Mouse (Mus musculus) 3T3-L1 (cell line): Measurements from ENCODE around the gene Coro2b.
A peak's percentile ranks its signal among the peaks of the same experiment; 100 is the strongest.

Source experiments
- DNase-seq: peaks from one replicate; pipeline ENCODE4 v3.0.0-alpha.2; 2015; ENCODE audit warnings: low read depth, low spot score

The Coro2b gene

DNA sequence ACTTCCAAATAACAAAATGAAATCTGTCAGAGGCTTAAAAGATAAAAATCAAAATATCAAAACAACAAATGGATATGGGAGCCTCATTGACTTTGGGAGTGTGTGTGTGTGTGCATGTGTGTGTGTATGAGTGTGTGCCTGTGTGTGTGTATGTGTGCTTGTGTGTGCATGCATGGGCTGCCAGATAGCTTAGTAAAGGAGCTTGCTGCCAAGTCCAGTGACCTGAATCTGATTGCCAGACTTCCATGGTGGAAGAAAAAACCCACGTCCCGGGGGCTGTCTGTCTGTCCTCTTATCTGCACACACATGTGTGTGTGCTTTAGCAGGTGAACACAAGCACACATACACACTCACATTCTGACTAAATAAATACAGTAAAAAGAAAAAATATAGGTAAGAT lies 143.3 kb downstream of the Coro2b start:
- DNase-seq = no peak

GRCm38 (mm10) chr9:62389735-62390134 lies 147.1 kb downstream of the Coro2b start:
- DNase-seq = no peak

DNA sequence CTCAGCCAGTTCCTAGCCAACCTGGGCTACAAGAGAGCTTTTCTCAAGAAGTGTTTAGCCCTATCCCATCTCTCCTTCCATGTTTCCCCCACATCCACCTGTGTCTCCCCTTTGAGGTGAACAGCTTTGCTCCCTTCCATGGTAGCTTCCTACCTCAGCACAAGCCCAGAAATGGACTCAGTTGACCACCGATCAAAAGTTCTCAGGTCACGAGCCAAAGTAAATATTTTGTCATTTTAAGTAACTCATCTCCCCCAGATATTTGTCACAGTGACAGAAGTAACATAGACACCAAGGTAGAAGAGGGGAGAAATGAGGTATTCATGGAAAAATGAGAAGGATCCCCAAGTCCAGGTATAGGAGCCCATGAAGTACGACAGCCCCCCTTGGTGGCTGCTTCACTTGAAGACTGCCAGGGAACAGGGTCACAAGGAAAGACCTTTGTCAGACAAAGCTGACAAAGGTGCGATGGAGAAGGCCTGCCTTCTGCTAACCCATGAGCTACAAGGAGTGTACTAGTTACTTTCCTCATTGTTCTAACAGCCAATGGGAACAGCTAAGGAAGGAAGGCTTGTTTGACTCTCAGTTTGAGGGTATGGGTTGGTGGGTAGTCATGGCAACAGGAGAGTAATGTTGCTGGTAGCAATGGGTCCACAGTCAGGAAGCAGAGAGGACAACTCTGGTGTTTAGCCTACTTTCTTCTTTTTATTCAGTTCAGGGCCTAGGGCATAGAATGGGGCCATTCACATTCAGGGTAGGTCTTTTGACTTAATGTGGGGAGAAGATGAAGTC lies 150.9 kb downstream of the Coro2b start:
- no peak for DNase-seq

- no peak for DNase-seq
Observed at GRCm38 (mm10) chr9:62385062-62385461, 151.8 kb downstream of the Coro2b start.

DNA sequence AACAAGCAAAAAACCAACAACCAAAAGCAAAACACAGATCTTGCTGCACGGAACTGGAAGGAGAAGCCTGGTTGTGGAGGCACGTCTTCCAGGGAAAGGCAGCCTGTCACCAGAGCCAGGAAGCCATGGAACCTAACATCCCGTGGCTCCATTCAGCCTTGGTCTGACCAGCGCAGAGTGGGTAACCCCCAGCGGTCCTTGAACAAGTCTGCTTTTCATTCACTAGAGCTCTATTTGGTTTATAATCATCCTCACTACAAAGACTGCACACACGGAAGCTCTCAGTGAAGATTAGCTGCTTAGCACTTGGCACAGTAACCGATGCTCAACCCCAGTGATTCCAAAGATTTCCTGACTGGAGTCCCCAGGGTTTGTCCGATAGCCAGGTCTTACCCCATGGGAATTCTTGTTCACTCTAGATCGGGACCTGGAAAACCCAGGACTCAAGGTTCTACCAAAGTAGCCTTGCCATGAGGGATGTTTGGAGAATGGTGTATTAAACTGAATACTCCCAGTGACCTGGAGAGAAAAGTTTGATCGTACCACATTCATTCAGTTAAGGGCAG lies 154.2 kb downstream of the Coro2b start:
- no peak for DNase-seq

- no peak for DNase-seq
Observed at GRCm38 (mm10) chr9:62381402-62381913, 155.4 kb downstream of the Coro2b start.

DNA sequence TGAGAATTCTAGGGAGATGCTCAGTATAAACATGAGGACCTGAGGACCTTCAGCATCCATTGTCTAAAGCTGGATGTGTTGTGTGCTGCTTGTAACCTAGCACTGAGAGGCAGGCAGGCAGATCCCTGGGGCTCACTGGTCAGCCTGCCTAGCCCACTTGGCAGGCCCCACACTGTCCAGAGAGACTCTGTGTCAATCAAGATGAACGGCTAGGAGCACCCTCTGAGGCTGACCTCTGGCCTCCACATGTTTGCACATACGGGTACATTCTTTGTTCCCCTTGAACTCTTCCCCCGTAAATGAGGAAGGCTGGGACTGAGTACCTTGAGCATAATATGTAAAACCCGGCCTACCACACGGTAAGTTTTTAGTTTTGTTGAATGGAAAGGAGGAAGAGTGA lies 156.5 kb downstream of the Coro2b start:
- no peak for DNase-seq

GRCm38 (mm10) chr9:62377897-62378296 lies 158.9 kb downstream of the Coro2b start:
- no peak for DNase-seq

- no peak for DNase-seq
Observed at GRCm38 (mm10) chr9:62374276-62374675, 162.6 kb downstream of the Coro2b start.

DNA sequence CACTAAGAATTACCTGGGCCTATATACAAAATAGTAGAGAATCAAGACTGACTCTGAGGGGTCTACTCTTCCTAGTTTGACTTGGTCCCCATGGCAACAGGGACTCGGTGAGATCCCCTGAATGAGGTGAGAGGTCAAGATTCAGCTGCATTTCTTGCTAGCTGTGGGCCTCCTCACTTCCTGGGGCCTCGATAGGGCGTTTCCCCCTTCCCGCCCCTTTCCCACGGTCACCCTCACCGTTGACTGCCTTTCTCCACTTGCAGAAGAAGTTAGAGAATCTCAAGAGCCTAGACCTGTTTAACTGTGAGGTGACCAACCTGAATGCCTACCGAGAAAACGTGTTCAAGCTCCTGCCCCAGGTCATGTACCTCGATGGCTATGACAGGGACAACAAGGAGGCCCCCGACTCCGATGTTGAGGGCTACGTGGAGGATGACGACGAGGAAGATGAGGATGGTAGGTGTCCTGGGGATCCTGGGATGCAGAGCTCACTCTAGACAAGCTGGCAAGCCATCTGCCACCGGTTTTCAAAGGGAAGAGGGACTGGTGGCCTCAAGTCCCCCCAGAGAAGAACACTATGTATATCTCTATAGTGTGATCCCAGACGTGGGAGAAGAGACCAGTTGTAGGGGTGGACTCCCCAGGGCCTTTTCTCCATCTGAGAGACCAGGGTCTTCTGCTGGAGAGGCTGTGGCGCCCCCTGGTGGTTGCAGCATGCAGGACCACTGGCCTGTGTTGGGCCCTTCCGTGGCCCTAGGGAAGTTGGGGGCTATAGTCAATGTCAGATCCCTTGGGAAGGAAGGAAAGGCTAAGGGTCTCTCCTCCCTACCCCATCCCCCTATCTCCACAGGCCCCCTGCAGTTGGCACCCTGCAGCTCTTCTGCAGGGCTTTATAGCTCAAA lies 163.4 kb downstream of the Coro2b start:
- peak; percentile 42 for DNase-seq

GRCm38 (mm10) chr9:62372556-62373221 lies 164.2 kb downstream of the Coro2b start:
- peak; percentile 54 for DNase-seq

GRCm38 (mm10) chr9:62371745-62372555 lies 164.9 kb downstream of the Coro2b start:
- no peak for DNase-seq

DNA sequence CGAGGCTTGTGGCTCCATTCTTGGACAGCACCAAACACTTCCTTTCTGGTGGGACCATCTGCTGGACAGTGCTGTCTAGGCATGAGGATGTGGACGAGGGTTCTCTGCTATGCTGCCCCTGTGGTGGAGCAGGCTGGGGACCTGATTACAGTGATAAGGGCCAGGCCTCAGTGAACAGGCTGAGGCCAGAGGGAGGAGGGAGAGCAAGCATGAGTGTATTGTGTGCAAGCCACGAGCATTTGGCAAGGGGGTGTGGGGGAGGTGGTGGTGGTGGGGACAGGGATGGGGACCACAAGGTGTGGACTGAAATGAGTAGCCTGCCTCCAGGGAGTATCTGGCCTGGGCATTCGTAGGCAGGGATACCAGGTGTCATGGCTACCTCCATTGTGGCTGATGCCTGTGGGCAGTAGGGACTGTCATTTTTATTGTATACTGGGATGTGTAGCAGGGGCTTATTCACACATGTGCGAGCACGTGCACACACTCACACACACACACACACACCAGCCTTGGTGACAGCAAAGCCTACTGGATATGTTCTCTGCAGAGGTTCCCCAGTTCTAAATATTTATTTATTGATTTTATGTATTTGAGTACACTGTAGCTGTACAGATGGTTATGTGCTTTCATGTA lies 166.1 kb downstream of the Coro2b start:
- DNase-seq = no peak

GRCm38 (mm10) chr9:62370186-62370585 lies 166.7 kb downstream of the Coro2b start:
- no peak for DNase-seq
